Mouse (Mus musculus) ES-E14 (cell line): Measurements from ENCODE around the gene Pgghg. TPM values are rescaled to one million over a fixed set of nuclear protein-coding genes. Genes with fewer than 3 reads are reported as not detected.

ENCODE experiments used
- DNase-seq: peaks from one replicate; pipeline ENCODE4 v3.0.0-alpha.2; 2013; ENCODE audit warnings: low read depth, low spot score
- H3K27ac ChIP-seq: 2 replicates; pipeline ENCODE4 v1.5.1; 2012; ENCODE audit warnings: low read depth, mild to moderate bottlenecking, low read length, moderate library complexity, mixed read lengths; ENCODE audit not compliant: poor library complexity, insufficient read depth, severe bottlenecking
- H3K36me3 ChIP-seq: 2 replicates; pipeline ENCODE4 v1.6.1; 2012; ENCODE audit warnings: mild to moderate bottlenecking, low read length, moderate library complexity, mixed read lengths; ENCODE audit not compliant: control insufficient read depth, poor library complexity, insufficient read depth, severe bottlenecking
- H3K4me1 ChIP-seq, 2 experiments: fragments of 150-350 bp in 1 of 2; sonication (generic) in 1 of 2; 2 replicates each; pipeline ENCODE4 v1.6.1; 2012; ENCODE audit warnings: low read length in 2 of 2, mild to moderate bottlenecking in 1 of 2, mixed read lengths in 1 of 2; ENCODE audit not compliant: control insufficient read depth in 2 of 2, insufficient read depth in 2 of 2, poor library complexity in 1 of 2
- H3K4me3 ChIP-seq, 2 experiments: fragments of 150-350 bp in 1 of 2; sonication (generic) in 1 of 2; 2 replicates each; pipeline ENCODE4 v1.5.1; 2012; ENCODE audit warnings: low read length in 2 of 2, low read depth in 1 of 2, mild to moderate bottlenecking in 1 of 2, mixed read lengths in 1 of 2; ENCODE audit not compliant: insufficient read depth in 1 of 2, poor library complexity in 1 of 2, severe bottlenecking in 1 of 2
- H3K9ac ChIP-seq: 2 replicates; pipeline ENCODE4 v1.6.1; 2012; ENCODE audit warnings: low read depth, mild to moderate bottlenecking, low read length, mixed read lengths; ENCODE audit not compliant: poor library complexity, insufficient read depth, severe bottlenecking
- H3K9me3 ChIP-seq: fragments of 150-350 bp; sonication (generic); 2 replicates; pipeline ENCODE4 v1.6.1; 2012; ENCODE audit warnings: low read depth, mild to moderate bottlenecking, low read length; ENCODE audit not compliant: control insufficient read depth, insufficient read depth
- CHD2 ChIP-seq: IDR thresholded peaks from 2 replicates; pipeline ENCODE4 v1.6.1; 2014; ENCODE audit warnings: mild to moderate bottlenecking, low read depth, low read length, inconsistent platforms
- HCFC1 ChIP-seq: IDR thresholded peaks from 2 replicates; pipeline ENCODE4 v1.6.1; 2012; ENCODE audit warnings: low read length, inconsistent platforms, borderline replicate concordance; ENCODE audit not compliant: insufficient read depth
- MAFK ChIP-seq: IDR thresholded peaks from 2 replicates; pipeline ENCODE4 v1.6.1; 2014; ENCODE audit warnings: mild to moderate bottlenecking, low read depth, low read length, inconsistent platforms; ENCODE audit not compliant: insufficient read depth
- ZC3H11A ChIP-seq: IDR thresholded peaks from 2 replicates; pipeline ENCODE4 v1.6.1; 2012; ENCODE audit warnings: low read depth, mild to moderate bottlenecking, inconsistent platforms, low read length, borderline replicate concordance
- ZNF384 ChIP-seq: IDR thresholded peaks from 2 replicates; pipeline ENCODE4 v1.6.1; 2012; ENCODE audit warnings: low read depth, low read length, inconsistent platforms
- in situ Hi-C, 2 experiments: fragments of 600-800 bp; cut with MboI; formaldehyde crosslinking; loops; one replicate each; pipeline ENCODE4 v1.15.1; 2025; ENCODE audit warnings: low sequenced_read_pairs in 2 of 2, inconsistent platforms in 1 of 2; ENCODE audit not compliant: unreplicated experiment in 2 of 2
- total RNA-seq: library from RNA; depleted of rRNA; stranded (reverse); fragments of 300-350 nt; gene quantifications from 2 replicates; pipeline ENCODE4 v1.2.3, GENCODE M21; 2012

The Pgghg gene
- total RNA-seq, 1 experiment = 10.0 TPM

DNA sequence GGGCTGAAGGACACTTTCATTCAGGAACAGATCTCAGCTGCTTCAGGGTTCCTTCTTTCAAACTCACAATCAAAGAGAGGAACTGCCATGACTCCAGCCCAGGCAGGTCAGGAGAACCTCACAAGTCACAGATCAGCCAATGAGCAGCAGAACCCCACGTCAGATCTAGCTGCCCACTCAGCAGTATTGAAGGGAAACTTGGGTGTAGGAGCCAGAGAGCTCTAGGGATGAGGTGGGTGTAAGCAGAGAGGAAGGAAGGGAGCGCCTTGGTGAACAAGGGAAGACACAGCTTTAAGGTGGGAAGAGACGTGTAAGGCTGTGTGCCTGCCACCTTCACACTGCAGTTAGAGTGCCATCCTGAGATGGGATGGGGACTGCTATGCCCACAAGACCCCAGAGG is 28.9 kb upstream of the Pgghg start:
- in situ Hi-C loops = no loop called here
- no peaks in the 10 kb centered on the region for H3K36me3 ChIP-seq
- TF ChIP-seq MAFK = no peak
- TF ChIP-seq ZC3H11A = no peak
- TF ChIP-seq CHD2 = no peak
- no peak for TF ChIP-seq ZNF384
- TF ChIP-seq HCFC1 = no peak

DNA sequence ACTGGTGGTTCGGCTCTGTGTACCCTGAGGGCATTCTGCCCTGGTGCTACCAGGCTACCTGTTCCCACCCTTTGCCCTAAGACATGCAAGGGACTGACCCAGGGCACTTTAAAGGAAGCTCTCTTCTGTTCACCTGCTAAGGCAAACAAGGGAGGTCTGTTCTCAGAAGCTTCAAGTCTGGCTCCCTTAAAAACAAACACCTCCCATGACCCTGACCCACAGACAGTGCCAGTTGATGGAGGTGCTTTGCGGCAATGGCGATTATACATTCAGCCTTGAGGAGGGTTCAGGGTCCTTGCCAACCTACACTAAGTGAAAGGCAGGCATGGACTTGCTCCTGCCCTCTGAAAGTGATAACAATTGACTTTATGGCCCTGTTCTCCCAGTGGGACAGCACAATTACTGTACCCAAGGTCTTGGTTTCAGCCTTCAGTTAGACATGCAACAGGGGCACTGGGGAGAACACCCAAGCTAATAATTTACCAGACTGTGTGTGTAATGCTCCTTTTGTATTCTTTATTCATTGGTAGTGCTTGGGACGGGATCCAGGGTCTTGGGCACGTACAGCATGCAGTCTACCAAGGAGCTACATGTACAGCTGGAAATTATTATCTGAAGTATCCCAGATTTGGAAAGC is 28.2 kb upstream of the Pgghg start:
- Histone ChIP-seq H3K4me3 (no peak overlapping the region), H3K36me3 (no peaks in the 10 kb centered on the region), H3K4me1 (peaks cover 2 to 7% of the 10 kb centered on the region in 2 experiments; a peak in 3 of 4 replicates), H3K9me3 (no peaks in the 10 kb centered on the region), H3K9ac (no peak overlapping the region), H3K27ac (no peak overlapping the region)
- TF ChIP-seq ZNF384 = no peak
- no peak for TF ChIP-seq MAFK
- TF ChIP-seq CHD2 = no peak
- TF ChIP-seq ZC3H11A = no peak
- no peak for TF ChIP-seq HCFC1
- no peak for DNase-seq
- in situ Hi-C loops = no loop called here

More for the DNA sequence above, 28.9 kb upstream of the Pgghg start:
- no peak overlapping the region for H3K9ac ChIP-seq
- no peak overlapping the region for H3K27ac ChIP-seq
- no peak overlapping the region for H3K4me3 ChIP-seq
- DNase-seq = no peak
- peaks cover 2 to 7% of the 10 kb centered on the region in 2 experiments; a peak in 3 of 4 replicates for H3K4me1 ChIP-seq
- no peaks in the 10 kb centered on the region for H3K9me3 ChIP-seq

DNA sequence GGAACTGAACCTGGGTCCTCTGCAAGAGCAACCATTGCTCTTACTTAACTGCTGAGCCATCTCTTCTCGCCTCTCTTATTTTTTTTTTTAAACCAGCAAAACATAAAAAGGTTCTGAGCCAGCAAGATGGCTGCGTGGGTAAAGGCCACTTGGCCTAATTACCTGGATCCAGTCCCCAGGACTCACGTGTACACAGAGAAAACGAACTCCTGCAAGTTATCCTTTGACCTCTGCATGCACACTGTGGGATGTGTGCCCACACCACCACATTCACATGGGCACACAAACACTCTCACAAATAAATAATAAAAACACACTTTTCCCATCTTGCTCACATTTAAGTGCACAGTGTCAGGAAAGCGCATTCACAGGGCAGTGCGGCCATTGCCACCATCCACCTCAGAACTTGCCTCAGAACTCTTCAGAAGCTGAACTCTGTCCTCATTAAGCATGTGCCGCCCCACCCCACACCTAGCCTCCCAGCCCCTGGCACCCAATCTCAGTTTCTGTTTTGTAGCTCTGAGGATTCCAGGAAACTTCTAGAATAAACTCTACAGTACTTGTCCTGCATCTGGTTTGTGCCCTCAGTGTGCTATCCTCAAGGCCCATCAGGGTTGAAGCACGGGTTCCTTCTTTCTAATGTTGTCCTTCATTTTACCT is 27.0 kb upstream of the Pgghg start:
- H3K9ac ChIP-seq = no peak overlapping the region
- no peak for DNase-seq
- no peak overlapping the region for H3K27ac ChIP-seq
- TF ChIP-seq ZNF384 (no peak), MAFK (no peak), ZC3H11A (no peak), CHD2 (no peak), HCFC1 (no peak)
- H3K4me1 ChIP-seq = peaks cover 2 to 7% of the 10 kb centered on the region in 2 experiments; a peak in 3 of 4 replicates
- H3K4me3 ChIP-seq = no peak overlapping the region
- H3K36me3 ChIP-seq = no peaks in the 10 kb centered on the region
- no peaks in the 10 kb centered on the region for H3K9me3 ChIP-seq
- in situ Hi-C loops = no loop called here

DNA sequence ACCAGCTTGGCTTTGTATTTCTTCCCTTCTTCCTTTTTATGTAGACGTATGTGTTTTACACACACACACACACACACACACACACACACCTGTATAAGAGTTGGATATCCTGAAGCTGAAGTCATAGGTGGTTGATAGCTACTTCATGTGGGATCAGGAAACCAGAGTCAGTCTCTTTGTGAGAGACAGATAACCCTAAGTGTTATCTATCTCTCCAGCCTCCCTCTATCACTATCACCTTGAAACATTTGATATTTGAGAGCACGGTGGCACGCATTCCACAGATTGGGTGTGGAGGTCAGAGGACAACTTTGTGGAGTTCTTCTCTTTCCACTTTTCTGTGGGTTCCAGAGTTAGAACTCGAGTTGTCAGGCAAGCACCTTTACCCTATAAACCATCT is 21.3 kb upstream of the Pgghg start:
- TF ChIP-seq ZC3H11A (no peak), ZNF384 (no peak), MAFK (no peak), CHD2 (no peak), HCFC1 (no peak)
- no peak overlapping the region for H3K4me3 ChIP-seq
- no peak for DNase-seq
- H3K27ac ChIP-seq = no peak overlapping the region
- no peak overlapping the region for H3K9ac ChIP-seq
- H3K36me3 ChIP-seq = no peaks in the 10 kb centered on the region
- no peaks in the 10 kb centered on the region for H3K9me3 ChIP-seq
- in situ Hi-C loops = no loop called here
- no peaks in the 10 kb centered on the region for H3K4me1 ChIP-seq
